In the genomic region with DNA sequence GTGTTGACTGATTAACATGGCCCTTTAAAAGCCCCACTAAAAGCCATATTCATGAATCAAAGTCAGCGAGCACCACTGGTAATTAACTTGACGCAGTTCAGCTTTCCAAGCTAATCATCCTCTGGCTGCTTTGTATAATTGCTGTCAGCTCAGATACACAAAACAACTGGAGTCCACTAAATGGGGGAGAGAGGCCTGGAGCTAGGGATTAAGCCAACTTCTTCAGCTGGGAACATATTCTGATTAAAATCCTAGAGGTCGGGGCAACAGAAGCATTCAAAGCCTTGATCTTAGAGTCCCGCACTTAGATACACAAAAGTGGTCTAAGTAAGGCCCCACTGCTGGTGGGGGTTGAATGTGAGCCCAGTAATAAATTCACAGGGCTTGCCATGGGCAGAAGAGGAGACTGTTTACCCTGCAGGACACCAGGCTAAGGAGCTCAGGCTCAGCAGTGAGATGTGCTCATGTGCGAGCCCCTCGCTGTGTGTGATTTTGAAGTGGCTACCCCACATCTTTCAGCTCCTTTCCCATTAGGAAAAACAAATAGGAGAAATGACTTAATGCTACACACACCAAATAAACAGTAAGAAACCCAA, we compare ENCODE assay signal across 14 mouse cellular contexts. TPM values are rescaled to one million over a fixed set of nuclear protein-coding genes. Genes with fewer than 3 reads are reported as not detected.
DNase-seq lines count a peak whose midpoint lies in the region; ATAC-seq and TF ChIP-seq lines count a peak whose summit lies in the region.
"Had no signal": no experiment of that assay in that cellular context is flagged by ENCODE, and none has a peak within 500 bp of the region (broad histone marks: within the 10 kb centered on the region; RNA-seq: fewer than 3 reads in every experiment).

No protein-coding gene starts in this region.

- intact Hi-C loops in gastrocnemius, postnatal 14 days (cut with DNase I; ENCODE audit: low total_unique reads) = no loop called here

- ATAC-seq in hindbrain, postnatal 0 days = peak; percentile 63; the same call in 1 of the 2 replicates
- peak; percentile 86 for ATAC-seq in midbrain, embryonic 13.5 days
- ATAC-seq: intestine, embryonic 16.5 days had no signal

- no peak overlapping the region for H3K9ac ChIP-seq in hindbrain, postnatal 0 days (replicated peaks; ENCODE audit: low read length)
- H3K9ac ChIP-seq in midbrain, embryonic 13.5 days (replicated peaks) = no peak overlapping the region
- H3K9ac ChIP-seq: liver, embryonic 14.5 days had no signal

- peak; percentile 52 for DNase-seq in Muller cell, postnatal 12 days (ENCODE audit: inconsistent ontology term)
- peak; percentile 39 for DNase-seq in embryo, embryonic 11 days
- DNase-seq in hindbrain, postnatal 0 days (ENCODE audit: low spot score) = peak; percentile 62
- DNase-seq in urinary bladder, postnatal 25 days (ENCODE audit: low spot score) = no peak
- no peak for DNase-seq in gastrocnemius, postnatal 14 days
- no peak for DNase-seq in right cerebral cortex, adult 18-20 months
- no peak for DNase-seq in cerebellum, postnatal 4 days (ENCODE audit: low spot score in 2 of 2)
- DNase-seq: cerebellum, adult 2 months; gastrocnemius, postnatal 10 days; thymus, postnatal 4 days had no signal

- no peaks in the 10 kb centered on the region for H3K4me1 ChIP-seq in hindbrain, postnatal 0 days (ENCODE audit: insufficient read depth, low read length)
- H3K4me1 ChIP-seq in midbrain, embryonic 13.5 days (replicated peaks) = peaks cover 15% of the 10 kb centered on the region

- H3K4me2 ChIP-seq in hindbrain, postnatal 0 days (ENCODE audit: low read depth, low read length) = no peak overlapping the region
- no peak overlapping the region for H3K4me2 ChIP-seq in midbrain, embryonic 13.5 days (replicated peaks)

- 31% methylated on average over 6 of the region's 6 CpGs for WGBS in hindbrain, postnatal 0 days
- 12% methylated on average over 6 of the region's 6 CpGs for WGBS in midbrain, embryonic 13.5 days

- no peak overlapping the region for H3K4me3 ChIP-seq in hindbrain, postnatal 0 days (ENCODE audit: low read length)
- H3K4me3 ChIP-seq in midbrain, embryonic 13.5 days (replicated peaks) = no peak overlapping the region
- H3K4me3 ChIP-seq: erythroblast, embryonic 14.5 days had no signal

- H3K27me3 ChIP-seq in hindbrain, postnatal 0 days (ENCODE audit: insufficient read depth, low read length) = no peaks in the 10 kb centered on the region
- H3K27me3 ChIP-seq in midbrain, embryonic 13.5 days = no peaks in the 10 kb centered on the region

- H3K27ac ChIP-seq in hindbrain, postnatal 0 days = peak overlapping the region; percentile 29; the same call in 1 of the 2 replicates
- peak overlapping the region; percentile 19; the same call in 1 of the 2 replicates for H3K27ac ChIP-seq in midbrain, embryonic 13.5 days
- H3K27ac ChIP-seq: liver, embryonic 14.5 days had no signal

- 0 out of 2 replicates have a peak, but pooled peaks have one; percentile 1 for TF ChIP-seq CTCF in hindbrain, postnatal 0 days (IDR thresholded peaks at IDR 0.05; ENCODE audit: low read depth)

- H3K36me3 ChIP-seq in hindbrain, postnatal 0 days (ENCODE audit: insufficient read depth, low read length) = no peaks in the 10 kb centered on the region
- no peaks in the 10 kb centered on the region for H3K36me3 ChIP-seq in midbrain, embryonic 13.5 days

- H3K9me3 ChIP-seq in hindbrain, postnatal 0 days (ENCODE audit: low read length) = no peaks in the 10 kb centered on the region
- no peaks in the 10 kb centered on the region for H3K9me3 ChIP-seq in midbrain, embryonic 13.5 days

RNA-seq across cellular contexts. Expression of a gene that starts 36.8 kb away (rescaled TPM):
- total RNA-seq in hindbrain, postnatal 0 days (2014; rRNA removed) = 284 TPM in 2 replicates
- 159 and 166 TPM in 2 replicates for polyA plus RNA-seq in hindbrain, postnatal 0 days (2015; fragmentation: Nextera tagmentation; extraction: Ambion mirVana)
- 16.7 and 17.1 TPM in 2 replicates for polyA plus RNA-seq in midbrain, embryonic 13.5 days (2015; fragmentation: Nextera tagmentation; extraction: Ambion mirVana)
- total RNA-seq in gastrocnemius, postnatal 14 days (2021) = 1 to 10 TPM; 1.4 to 2.0 TPM
- polyA plus RNA-seq: erythroblast, embryonic 14.5 days had no signal

Comparison
In these comparisons a context has a peak if more than half of its experiments do, and no peak if none do; other contexts are left out.
1. DNase-seq: peak in Muller cell, postnatal 12 days (single experiment), embryo, embryonic 11 days (single experiment) and hindbrain, postnatal 0 days (single experiment); none in urinary bladder, postnatal 25 days (single experiment), gastrocnemius, postnatal 14 days (single experiment), right cerebral cortex, adult 18-20 months (single experiment) and cerebellum, postnatal 4 days (0 of 2).
2. RNA of a gene that starts 36.8 kb away (total RNA-seq): 284 TPM in hindbrain, postnatal 0 days; 1.4 to 2.0 TPM in gastrocnemius, postnatal 14 days; every median in the first group is over 10 times any median in the second.